Mouse (Mus musculus): Measurements from ENCODE around the gene Galp.
"Not testable (repeated sequence)": the region's sequence is repeated elsewhere in the genome, so short reads cannot be mapped to it uniquely, and the experiment has no call there.

Galp gene

GRCm38 (mm10) chr7:6196790-6197189, at the start of gene Galp:
Gene Galp (plus strand): TSS chr7:6197090.
- no peak for DNase-seq

- no peak for DNase-seq
Observed at GRCm38 (mm10) chr7:6147688-6148087, 49.2 kb upstream of the Galp start.

DNA sequence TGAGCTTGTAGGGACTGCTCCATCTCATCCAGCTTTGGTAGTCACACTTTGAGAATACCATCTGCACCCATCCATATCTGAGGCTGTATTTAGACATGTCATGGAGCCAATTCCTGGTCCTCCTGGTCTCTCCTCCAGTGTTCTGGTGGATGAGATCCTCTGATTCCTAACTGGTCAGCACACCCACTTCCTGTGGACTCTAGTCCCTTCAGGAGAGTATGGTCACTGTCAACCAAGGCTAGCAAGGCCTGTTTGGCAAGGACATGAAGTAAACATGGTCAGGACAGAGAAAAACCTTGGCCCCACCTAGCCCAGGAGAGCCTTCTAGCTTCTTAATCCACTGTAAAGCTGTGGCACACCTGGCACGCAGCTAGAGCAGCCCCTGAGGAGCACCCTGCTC, 45.6 kb upstream of the Galp start:
- DNase-seq, result no peak

DNA sequence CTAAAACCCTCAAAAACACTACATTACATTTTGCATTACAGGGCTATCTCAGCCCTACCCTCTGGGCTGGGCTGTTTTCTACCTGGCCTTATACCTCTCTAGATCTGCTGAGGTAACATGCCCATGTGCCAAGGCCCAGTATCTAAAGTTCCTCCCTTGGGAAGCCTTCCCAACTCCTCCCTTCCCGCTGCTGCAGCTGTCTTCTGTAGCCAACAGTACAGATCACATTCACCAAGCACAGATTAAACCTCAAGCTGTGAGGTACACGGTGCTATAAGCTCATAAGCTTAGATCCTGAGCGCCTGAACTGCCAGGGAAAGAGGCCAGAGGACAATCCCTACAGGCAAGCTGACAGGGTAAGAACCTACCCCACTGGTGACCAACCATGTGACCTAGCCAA, 44.9 kb upstream of the Galp start:
- DNase-seq, result no peak

DNA sequence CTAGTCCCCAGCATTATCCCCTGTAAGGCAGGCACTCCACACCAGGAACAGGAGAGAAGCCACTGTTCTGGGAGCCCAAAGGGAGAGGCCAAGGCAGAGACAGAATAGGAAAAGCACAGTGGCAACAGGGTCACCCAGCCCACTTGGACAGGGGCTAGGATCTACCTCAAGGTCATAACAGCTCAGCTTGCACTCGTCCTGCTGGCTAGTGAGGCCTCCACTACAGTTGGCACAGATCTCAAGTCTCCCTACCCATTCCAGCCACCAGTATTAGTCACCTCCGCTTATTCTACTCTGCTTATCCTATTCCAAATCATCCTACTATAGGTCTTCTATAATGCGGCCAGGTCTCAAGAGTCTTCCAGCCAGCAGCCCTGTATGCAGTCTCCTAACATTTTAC, 43.8 kb upstream of the Galp start:
- DNase-seq, result peak; percentile 29

DNA sequence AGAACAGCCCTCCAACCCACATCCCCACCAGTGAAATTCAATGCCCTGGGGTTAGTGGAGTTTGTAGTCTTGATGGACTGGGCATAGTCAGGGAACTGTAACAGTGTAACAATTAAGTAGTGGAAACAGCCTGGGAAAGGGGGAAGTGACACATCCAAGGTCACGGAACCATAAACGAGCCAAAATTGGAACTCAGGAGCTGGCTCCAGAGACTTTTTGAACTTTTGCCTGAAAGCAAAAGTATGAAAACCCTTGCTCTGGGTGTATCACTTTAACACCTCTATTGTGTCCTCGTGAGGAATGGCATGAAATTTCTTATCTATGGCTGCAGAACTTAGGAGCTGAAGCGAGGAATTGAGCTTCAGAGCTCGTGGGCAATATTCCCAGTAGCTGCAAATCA, 42.7 kb upstream of the Galp start:
- no peak for DNase-seq

DNA sequence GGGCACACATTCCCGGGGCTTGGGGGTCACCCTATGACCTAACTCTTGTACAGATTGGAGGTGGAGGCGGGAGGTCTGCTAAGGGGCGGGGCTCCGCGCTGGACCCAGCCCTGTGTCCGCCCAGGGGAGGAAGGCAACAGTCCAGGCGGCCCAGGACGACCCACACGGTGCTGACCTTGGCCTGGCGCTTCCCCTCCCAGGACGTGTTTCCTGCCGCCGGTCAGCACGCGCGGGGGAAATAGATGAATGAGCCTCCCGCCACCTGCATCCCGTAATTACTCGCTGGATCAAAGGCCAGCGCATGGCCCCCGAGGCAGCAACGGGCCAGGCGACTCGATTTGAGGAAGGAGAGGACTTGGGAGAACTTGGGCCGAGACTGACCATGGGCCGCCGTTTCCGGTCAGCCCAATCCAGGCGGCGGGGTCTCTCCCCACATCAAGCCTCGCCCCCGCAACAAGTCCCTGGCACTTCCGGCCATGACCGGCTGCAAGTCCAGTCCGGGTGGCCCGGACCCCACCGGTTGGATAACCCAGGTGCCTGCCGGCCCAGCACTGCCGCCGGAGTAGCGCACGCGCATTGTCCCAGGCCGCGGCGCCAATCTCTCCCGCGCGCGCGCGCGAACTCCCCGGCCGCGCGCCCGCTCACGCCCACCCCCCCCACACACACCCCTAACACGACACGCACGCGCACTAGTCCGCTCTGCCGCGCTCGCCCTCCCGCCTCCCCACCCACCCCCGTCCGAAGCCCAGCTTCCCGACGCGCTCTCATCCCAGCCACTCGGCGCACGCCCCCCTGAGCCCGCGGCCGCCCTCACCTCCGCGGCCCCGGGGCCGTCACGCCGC, 41.6 kb upstream of the Galp start:
- peak; percentile 88 for DNase-seq

GRCm38 (mm10) chr7:6155901-6156411, 40.9 kb upstream of the Galp start, which contains the start of gene Zfp787:
Gene Zfp787 (minus strand): TSS chr7:6155997.
- peak; percentile 98 for DNase-seq

- peak; percentile 38 for DNase-seq
Observed at GRCm38 (mm10) chr7:6156901-6157472, 39.9 kb upstream of the Galp start.

GRCm38 (mm10) chr7:6157479-6157878, 39.4 kb upstream of the Galp start:
- DNase-seq, result no peak

DNA sequence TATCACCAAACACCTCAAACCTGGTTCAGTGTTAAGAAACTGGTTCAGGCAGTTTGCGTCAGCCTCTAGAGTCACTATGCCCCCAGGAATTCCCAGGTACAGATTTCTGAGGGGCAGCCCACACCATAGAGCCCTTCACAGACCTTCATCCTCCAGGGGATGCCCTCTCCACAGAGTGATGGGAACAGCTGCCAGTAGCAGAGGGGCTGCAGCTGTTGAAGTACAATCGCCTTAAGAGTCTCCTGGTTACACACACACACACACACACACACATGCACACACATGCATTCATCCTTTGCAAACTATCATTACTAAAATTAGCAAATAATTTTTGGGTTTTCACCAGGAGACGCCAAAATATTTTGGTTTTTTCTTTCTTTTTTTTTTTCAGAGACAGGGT, 37.3 kb upstream of the Galp start:
- no peak for DNase-seq

GRCm38 (mm10) chr7:6161541-6161940, 35.3 kb upstream of the Galp start:
- DNase-seq, result no peak

DNA sequence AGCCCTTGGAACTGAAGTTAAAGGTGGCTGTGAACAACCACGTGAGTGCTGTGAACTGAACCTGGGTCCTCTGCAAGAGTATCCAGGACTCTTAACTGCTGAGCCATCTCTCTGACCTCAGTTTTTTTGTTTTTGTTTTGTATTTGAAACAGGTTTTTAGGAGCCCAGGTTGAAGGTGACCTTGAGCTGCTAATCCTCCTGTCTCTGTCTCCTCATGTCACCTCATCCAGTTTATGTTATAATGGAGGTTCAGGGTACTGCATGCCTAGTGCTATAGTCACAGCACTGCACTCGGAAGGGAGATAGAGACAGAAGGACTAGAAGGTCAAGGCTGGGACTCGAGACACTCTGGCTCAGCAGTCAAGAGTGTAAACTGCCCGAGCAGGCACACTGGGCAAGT, 34.7 kb upstream of the Galp start:
- DNase-seq, result peak; percentile 2

- no peak for DNase-seq
Observed at GRCm38 (mm10) chr7:6164671-6165070, 32.2 kb upstream of the Galp start.

DNA sequence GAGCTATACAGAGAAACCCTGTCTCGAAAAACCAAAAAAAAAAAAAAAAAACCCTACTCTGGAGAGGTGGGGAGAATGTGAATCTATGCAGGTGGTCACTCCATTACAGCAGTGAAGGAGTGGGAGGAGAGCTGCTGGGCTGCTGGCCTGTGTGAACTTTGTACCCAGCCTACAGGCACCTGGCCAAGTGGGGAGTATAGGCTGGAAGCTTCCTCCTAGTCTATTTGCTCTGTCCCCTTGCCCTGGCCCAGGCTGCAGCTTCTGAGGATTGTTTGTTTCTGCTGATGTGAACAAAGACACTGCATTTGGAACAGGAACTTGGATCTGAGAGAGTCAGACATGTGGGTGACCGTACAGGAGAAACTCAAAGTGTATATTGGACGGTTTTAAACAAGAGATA, 27.5 kb upstream of the Galp start:
- DNase-seq, result no peak

DNA sequence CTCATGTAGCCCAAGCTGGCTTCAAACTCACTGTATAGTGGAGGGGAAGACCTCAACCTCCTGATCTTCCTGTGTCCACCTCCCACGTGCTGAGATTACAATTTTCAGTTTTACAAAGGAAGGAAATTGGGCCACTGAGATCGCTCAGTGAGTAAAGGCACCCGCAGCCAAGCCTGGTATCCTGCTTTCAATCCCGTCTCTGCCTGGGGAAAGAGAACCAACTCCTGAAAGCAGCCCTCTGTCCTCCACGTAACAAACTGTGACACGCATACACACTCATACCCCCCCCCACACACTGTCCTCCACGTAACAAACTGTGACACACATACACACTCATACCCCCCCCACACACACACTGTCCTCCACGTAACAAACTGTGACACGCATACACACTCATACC, 26.5 kb upstream of the Galp start:
- DNase-seq, result no peak

- no peak for DNase-seq
Observed at GRCm38 (mm10) chr7:6170871-6171270, 26.0 kb upstream of the Galp start.

GRCm38 (mm10) chr7:6171444-6172005, 25.4 kb upstream of the Galp start:
- DNase-seq, result peak; percentile 80

GRCm38 (mm10) chr7:6172006-6172649, 24.8 kb upstream of the Galp start, which contains the start of gene Zfp444:
Gene Zfp444 (plus strand): TSS chr7:6172226.
- DNase-seq, result peak; percentile 99

GRCm38 (mm10) chr7:6172674-6173244, 24.1 kb upstream of the Galp start:
- peak; percentile 86 for DNase-seq

DNA sequence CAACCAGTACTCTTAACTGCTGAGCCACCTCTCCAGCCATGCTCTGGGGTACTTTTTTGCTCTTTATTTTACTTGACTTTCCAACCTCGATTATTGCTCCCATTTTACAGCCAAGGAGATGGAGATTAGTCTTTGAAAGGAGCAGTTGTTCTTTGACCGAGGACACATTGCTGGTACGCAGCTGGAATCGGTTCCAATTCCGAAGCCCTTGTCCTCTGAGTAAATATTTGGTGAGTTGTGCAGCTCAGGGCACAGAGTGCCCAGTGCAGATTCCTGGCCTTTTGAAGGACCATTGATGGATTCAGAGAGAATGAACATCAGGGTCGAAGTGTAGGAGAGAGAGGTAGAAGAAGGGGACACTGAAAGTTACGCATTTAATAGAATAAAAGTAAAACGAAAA, 23.0 kb upstream of the Galp start:
- no peak for DNase-seq

DNA sequence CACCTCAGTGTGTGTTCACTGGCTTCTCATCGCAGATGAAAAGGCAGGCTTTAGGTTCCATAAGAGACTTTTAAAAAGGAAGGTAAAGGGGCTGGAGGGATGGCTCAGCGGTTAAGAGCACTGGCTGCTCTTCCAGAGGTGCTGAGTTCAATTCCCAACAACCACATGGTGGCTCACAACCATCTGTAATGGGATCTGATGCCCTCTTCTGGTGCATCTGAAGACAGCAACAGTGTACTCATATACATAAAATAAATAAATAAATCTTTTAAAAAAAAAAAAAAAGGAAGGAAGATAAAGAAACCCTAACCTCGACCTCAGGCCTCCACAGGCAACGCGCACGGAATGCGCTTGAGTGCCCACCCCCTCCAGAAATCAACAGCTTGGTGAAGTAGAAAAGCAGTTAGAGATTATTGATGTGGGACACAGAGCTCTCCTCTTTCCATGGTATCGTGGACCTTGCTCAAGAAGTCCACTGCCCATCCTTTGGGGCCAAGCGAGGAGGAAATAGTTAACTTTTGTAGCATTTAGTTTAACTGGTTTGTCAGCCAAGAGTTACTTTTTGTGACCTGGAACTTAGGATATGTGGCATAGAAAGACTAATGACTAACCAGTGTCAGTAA, 22.4 kb upstream of the Galp start:
- DNase-seq, result not testable (repeated sequence)

GRCm38 (mm10) chr7:6179013-6179412, 17.9 kb upstream of the Galp start:
- DNase-seq, result peak; percentile 88
